Mouse (Mus musculus) lung, adult 2 months (tissue): Measurements from ENCODE around the gene Oosp3. TPM values are rescaled to one million over a fixed set of nuclear protein-coding genes. Genes with fewer than 3 reads are reported as not detected.

ENCODE experiments used
- DNase-seq: peaks from one replicate; pipeline ENCODE4 v3.0.0; 2022
- H3K4me1 ChIP-seq: fragments of 200-500 bp; 2 replicates; pipeline ENCODE4 v1.6.1; 2011; ENCODE audit warnings: low read length; ENCODE audit not compliant: control insufficient read depth, insufficient read depth
- H3K4me3 ChIP-seq: fragments of 200-500 bp; replicated peaks from 2 replicates; pipeline ENCODE3; 2011; ENCODE audit warnings: low read depth, mild to moderate bottlenecking, control low read depth, low read length; ENCODE audit errors: extremely low read depth
- CTCF ChIP-seq: fragments of 200-500 bp; IDR thresholded peaks from 2 replicates; pipeline ENCODE4 v1.5.1; 2011; ENCODE audit warnings: mild to moderate bottlenecking, low read length, control low read depth; ENCODE audit not compliant: insufficient read depth
- POLR2A ChIP-seq: fragments of 200-500 bp; IDR thresholded peaks from 2 replicates; pipeline ENCODE4 v1.6.1; 2011; ENCODE audit warnings: low read depth, mild to moderate bottlenecking, control low read depth, low read length, borderline replicate concordance; ENCODE audit errors: extremely low read depth
- WGBS: fragments of 180-500 bp; shearing (Covaris S2); methylation state at CpG from one replicate; pipeline ENCODE4 v1.1.7; 2018; 5-methylcytosine and 5-hydroxymethylcytosine counted together
- polyA plus RNA-seq: library from polyadenylated mRNA; depleted of rRNA; stranded (reverse); fragments of >200 nt; gene quantifications from 2 replicates; pipeline ENCODE4 v1.2.3, GENCODE M21; 2012; rRNA removed

Oosp3 gene
- not detected in 2 replicates for polyA plus RNA-seq

GRCm38 (mm10) chr19:11696755-11697154, at the start of gene Oosp3:
Gene Oosp3 (plus strand): TSS chr19:11697055.
- 78% methylated on average over 2 of the region's 2 CpGs for WGBS
- H3K4me1 ChIP-seq = no peaks in the 10 kb centered on the region
- H3K4me3 ChIP-seq = no peak within 1 kb of the TSS
- no peak for TF ChIP-seq POLR2A
- TF ChIP-seq CTCF = no peak
- DNase-seq = no peak

DNA sequence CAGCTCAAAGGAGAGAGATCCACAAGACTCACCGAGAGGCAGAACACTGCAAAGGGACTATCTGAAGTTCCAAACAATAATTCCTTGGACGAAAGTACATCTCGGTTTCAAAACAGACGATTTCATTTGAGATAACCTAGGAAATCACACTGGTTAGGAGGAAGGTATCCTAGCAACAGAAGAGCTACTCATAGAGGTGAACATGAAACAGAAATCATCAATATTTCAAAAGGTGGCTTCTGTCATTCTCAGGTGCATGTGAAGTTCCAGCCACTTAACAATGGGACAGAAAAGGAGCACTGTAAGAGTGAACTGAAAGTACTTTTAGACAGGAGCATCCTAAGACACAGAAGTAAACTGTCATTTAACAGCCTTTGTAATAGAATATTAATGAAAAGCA, 47.3 kb upstream of the Oosp3 start:
- H3K4me3 ChIP-seq = no peak overlapping the region
- WGBS = 67% methylated on average over 4 of the region's 4 CpGs
- DNase-seq = no peak
- no peaks in the 10 kb centered on the region for H3K4me1 ChIP-seq
- TF ChIP-seq POLR2A (no peak), CTCF (no peak)

DNA sequence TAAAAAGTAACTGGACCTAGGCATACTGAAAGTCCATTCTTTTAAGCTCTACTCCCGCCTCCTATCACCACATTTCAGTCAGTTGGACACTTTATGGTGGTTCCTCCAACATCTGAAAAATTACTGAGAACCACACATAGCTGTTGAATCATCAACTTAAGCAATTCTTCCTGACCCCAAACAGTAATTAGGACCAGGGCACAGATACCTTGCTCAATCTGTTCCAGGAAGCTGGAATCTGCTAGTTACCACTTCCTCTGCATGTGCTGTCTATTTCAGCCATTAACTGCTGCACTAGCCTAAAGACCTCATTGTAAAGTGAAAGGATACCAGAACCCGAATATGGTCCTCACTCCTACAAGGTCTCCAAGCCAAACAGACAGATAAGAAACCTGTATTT, 37.7 kb upstream of the Oosp3 start:
- H3K4me1 ChIP-seq = no peaks in the 10 kb centered on the region
- no peak for DNase-seq
- 53% methylated on average over 2 of the region's 2 CpGs for WGBS
- no peak overlapping the region for H3K4me3 ChIP-seq
- TF ChIP-seq CTCF (no peak), POLR2A (no peak)

DNA sequence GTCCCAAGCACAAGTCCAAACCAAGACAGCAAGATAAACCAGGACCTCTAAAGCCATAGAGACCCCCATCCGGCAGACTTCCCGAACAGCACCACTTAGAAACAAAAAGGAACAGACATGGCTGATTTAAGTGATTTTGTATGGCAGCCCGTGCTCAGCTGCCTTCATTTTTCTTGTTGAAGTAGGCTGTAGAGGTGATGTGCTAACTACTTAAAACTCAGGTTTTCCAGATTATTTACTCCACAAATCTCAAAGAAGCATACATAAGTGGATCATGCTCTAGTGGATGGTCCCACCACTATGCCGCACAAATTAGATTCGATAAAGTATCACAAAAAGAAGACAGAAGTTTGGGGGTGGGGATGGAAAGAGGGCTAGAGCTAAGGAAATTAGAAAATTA, 36.4 kb upstream of the Oosp3 start, which contains the start of gene Oosp2:
Oosp2 (minus strand) TSS at position 101 of the 400 bp plus-strand sequence.
- DNase-seq = no peak
- TF ChIP-seq CTCF (no peak), POLR2A (no peak)
- H3K4me3 ChIP-seq = no peak within 1 kb of the TSS
- 84% methylated on average over 5 of the region's 5 CpGs for WGBS
- H3K4me1 ChIP-seq = no peaks in the 10 kb centered on the region

- no peak for DNase-seq
- H3K4me3 ChIP-seq = no peak overlapping the region
- TF ChIP-seq POLR2A (no peak), CTCF (no peak)
- H3K4me1 ChIP-seq = no peaks in the 10 kb centered on the region
Observed at GRCm38 (mm10) chr19:11661562-11661961, 35.3 kb upstream of the Oosp3 start.

DNA sequence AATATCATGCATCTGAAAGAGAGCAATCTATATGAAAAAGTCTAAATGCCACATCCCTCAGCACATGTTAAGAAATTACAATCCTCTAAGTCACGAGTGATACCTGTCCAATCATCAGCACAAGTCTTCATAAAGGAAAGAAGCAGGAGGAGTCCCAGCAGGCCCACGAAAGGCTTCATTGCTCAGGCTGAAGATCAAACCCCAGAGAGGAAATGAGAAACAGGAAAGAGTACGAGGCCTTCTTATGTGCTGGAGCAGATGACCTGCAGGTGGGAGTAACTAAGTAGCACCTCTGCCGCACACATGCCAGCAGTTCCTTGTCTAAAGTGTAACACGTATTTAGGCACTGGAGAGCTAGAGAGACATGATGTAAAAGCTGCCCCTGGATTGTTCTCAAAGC, 6.0 kb upstream of the Oosp3 start, which contains the start of gene Oosp1:
Oosp1 (minus strand) TSS at position 312 of the 400 bp plus-strand sequence.
- no peak for TF ChIP-seq POLR2A
- TF ChIP-seq CTCF = no peak
- 35% methylated on average over 5 of the region's 5 CpGs for WGBS
- H3K4me3 ChIP-seq = no peak within 1 kb of the TSS
- H3K4me1 ChIP-seq = no peaks in the 10 kb centered on the region
- no peak for DNase-seq

- Histone ChIP-seq H3K4me1 (no peaks in the 10 kb centered on the region), H3K4me3 (no peak overlapping the region)
- TF ChIP-seq POLR2A = no peak
- no peak for TF ChIP-seq CTCF
- 49% methylated on average over 1 of the region's 1 CpGs for WGBS
- DNase-seq = no peak
Observed at GRCm38 (mm10) chr19:11691454-11691853, 5.4 kb upstream of the Oosp3 start.

DNA sequence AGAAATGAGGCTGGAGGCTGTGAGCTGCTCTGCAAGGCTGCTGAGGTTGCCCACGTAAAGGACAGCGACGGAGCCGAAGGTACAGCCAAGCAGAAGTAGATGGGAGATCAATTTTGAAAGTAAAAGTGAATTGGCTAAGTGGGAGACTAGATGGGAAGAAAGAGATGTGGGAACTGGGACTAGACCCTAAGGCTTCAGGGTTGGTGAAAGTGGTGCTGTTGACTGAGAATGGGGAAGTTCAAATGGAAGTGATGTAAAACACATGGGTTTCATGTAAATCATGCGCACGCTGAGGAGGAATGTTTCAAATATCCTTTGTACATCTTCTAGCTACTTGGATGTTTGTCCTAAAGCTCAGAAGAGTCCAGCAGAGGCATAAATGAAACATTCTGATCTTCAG, 1.5 kb downstream of the Oosp3 start:
- H3K4me1 ChIP-seq = no peaks in the 10 kb centered on the region
- no peak for DNase-seq
- WGBS = 85% methylated on average over 6 of the region's 6 CpGs
- H3K4me3 ChIP-seq = no peak overlapping the region
- no peak for TF ChIP-seq CTCF
- no peak for TF ChIP-seq POLR2A

DNA sequence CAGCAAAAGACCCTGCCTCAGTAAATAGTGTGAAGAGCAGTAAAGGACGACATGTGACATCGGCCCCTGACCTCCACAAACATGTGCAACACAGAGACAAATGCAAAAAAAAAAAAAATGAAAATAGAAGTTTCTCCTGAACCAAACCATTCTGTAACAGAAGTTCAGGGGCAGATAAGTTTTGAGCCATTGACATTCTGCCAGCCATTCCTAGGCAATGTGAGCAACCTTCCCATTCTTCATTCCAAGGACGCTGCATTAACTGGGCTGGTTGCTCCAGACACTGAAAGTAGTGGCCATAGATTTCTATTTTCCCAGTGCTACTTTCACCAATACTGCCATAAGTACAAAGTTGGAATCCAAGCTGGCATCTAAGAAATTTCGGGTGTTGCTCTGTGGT, 15.6 kb downstream of the Oosp3 start:
- TF ChIP-seq CTCF (no peak), POLR2A (no peak)
- no peak for DNase-seq
- Histone ChIP-seq H3K4me3 (no peak overlapping the region), H3K4me1 (no peaks in the 10 kb centered on the region)
- whole genome bisulfite sequencing = 73% methylated on average over 4 of the region's 4 CpGs

DNA sequence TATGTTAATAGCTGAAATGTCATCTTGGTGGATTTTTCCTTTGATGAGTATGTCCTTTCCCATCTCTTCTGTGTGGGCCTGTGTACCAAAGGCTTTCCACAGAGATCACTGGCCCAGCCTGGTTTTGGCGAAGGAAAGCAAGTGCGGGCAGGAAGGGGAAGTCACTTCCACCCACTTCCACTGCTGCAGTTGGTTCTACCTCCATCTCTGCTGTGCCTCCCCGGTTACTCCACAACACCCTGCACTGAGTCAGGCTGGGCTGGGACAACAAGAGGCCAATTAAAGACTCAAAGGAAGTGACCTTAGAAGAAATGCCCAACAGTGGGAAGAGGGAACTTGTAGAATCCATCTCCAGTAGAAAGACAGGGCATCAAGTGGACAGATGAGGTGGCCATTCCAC, 23.2 kb downstream of the Oosp3 start:
- DNase-seq = no peak
- Histone ChIP-seq H3K4me3 (no peak overlapping the region), H3K4me1 (no peaks in the 10 kb centered on the region)
- WGBS = 78% methylated on average over 3 of the region's 3 CpGs
- TF ChIP-seq POLR2A = no peak
- no peak for TF ChIP-seq CTCF

DNA sequence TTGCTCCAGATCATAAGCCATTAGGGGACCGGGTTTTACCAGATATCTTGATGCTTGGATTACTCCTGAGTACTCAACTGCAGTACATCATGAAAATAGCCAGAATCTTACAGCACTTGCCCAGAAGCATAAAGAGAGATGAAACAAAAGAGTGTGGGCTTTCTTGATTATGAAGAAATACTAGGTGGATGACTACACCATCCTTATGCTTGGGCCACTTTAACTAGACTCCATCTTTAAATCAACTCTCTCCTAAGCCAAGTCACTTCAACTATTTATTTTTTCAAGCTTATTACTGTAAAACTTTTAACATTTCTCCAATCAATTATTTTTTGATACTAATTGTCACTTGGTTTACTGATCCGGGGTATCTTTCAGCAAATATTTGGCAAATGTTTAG, 27.0 kb downstream of the Oosp3 start:
- no peak for TF ChIP-seq CTCF
- TF ChIP-seq POLR2A = no peak
- no peak for DNase-seq
- no peak overlapping the region for H3K4me3 ChIP-seq
- no peaks in the 10 kb centered on the region for H3K4me1 ChIP-seq
- WGBS = 65% methylated on average over 2 of the region's 2 CpGs

DNA sequence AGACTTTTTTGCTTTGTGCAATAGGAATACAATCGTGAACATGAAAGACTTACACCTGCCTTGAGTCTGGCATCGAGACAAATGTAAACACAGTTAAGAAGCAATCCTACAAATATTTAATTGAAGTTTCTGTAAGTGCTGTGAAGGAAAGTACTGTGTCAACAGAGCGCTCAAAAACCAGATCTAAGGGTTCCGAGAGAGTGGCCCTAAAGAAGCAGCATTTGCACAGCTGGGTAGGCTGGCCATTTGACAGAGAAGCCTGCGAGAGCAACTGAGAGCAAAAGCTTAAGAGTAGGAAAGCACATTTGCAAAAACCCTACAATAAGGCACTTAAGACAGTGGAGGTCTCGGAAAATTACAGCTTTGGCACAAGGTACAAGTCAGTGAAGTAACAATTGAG, 27.4 kb downstream of the Oosp3 start:
- Histone ChIP-seq H3K4me3 (no peak overlapping the region), H3K4me1 (no peaks in the 10 kb centered on the region)
- whole genome bisulfite sequencing = 36% methylated on average over 6 of the region's 6 CpGs
- TF ChIP-seq CTCF = no peak
- TF ChIP-seq POLR2A = no peak
- DNase-seq = peak; percentile 31
